Mouse (Mus musculus) spleen, adult 10 weeks (tissue): ENCODE results near the gene 2310022B05Rik. TPM values are rescaled to one million over a fixed set of nuclear protein-coding genes. Genes with fewer than 3 reads are reported as not detected.

Experiments
- polyA plus RNA-seq: library from polyadenylated mRNA; stranded (reverse); fragments of 350-450 nt; fragmentation: Illumina TruSeq; extraction: RNeasy Lipid Tissue Mini Kit (QIAGEN cat#74804); gene quantifications from one replicate; pipeline ENCODE4 v1.2.3, GENCODE M21; 2015; ENCODE audit warnings: low replicate concordance; ENCODE audit not compliant: insufficient read depth

Gene 2310022B05Rik
- 21.0 TPM for polyA plus RNA-seq

DNA sequence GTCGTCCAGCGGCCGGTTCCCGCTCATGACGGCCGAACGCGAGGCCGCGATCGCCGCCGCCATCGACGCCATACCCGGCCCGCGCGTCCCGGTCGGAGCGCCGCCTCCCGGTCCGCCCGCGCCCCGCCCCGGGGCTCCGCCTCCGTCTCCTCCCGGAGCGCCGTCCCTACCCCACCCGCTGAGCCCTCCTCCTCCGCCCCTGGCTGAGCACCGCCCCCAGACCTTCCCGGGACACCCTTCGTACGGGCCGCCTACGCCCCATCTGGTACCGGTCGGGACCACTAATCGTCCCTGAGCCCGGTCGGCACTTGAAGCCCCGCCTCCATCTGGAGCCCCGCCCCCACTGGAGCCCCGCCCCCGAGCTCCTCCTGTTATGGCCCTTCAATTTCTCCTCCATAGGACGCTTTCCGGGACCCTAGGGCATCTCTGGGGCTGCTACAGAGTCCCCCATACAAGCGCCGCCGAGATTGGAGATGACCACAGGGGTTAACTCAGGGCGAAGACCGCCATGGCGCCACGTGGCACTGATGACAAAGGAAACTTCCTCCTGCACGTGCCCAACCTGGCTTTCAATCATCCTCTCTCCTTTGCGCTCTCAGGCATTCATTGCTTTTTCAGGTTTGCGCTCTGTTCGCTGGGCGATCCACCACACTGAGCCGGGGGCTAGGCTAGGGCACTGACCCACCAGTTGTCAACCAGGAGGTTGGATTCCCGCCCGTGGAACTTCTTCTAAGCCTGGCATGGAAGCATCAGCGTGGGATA, at the start of gene 2310022B05Rik:
Gene 2310022B05Rik, minus strand, starts transcription at position 258 of the 762 bp plus-strand sequence.

Other genes starting within 250 kb of the 2310022B05Rik start
- 0.10 TPM for gene Pgbd5, start 223.7 kb downstream of the 2310022B05Rik start, polyA plus RNA-seq
- 21.2 TPM for gene Cog2, start 142.6 kb downstream of the 2310022B05Rik start, polyA plus RNA-seq
- 0.12 TPM for gene Agt, start 93.7 kb downstream of the 2310022B05Rik start, polyA plus RNA-seq
- gene Capn9, start 87.3 kb downstream of the 2310022B05Rik start, polyA plus RNA-seq = 0.29 TPM
- gene Ttc13, start 58.6 kb upstream of the 2310022B05Rik start, polyA plus RNA-seq = 66.7 TPM
- 18.7 TPM for gene Arv1, start 58.8 kb upstream of the 2310022B05Rik start, polyA plus RNA-seq
- gene Fam89a, start 88.5 kb upstream of the 2310022B05Rik start, polyA plus RNA-seq = 0.65 TPM
- not detected for gene Trim67, start 129.7 kb upstream of the 2310022B05Rik start, polyA plus RNA-seq
- 99.7 TPM for gene Gnpat, start 199.7 kb upstream of the 2310022B05Rik start, polyA plus RNA-seq
- 32.6 TPM for gene 2810004N23Rik, start 199.8 kb upstream of the 2310022B05Rik start, polyA plus RNA-seq
- gene Exoc8, start 234.3 kb upstream of the 2310022B05Rik start, polyA plus RNA-seq = 12.7 TPM
- 27.9 TPM for gene Sprtn, start 234.5 kb upstream of the 2310022B05Rik start, polyA plus RNA-seq